Mouse (Mus musculus): Measurements from ENCODE around the gene Cdiptos.

The Cdiptos gene

DNA sequence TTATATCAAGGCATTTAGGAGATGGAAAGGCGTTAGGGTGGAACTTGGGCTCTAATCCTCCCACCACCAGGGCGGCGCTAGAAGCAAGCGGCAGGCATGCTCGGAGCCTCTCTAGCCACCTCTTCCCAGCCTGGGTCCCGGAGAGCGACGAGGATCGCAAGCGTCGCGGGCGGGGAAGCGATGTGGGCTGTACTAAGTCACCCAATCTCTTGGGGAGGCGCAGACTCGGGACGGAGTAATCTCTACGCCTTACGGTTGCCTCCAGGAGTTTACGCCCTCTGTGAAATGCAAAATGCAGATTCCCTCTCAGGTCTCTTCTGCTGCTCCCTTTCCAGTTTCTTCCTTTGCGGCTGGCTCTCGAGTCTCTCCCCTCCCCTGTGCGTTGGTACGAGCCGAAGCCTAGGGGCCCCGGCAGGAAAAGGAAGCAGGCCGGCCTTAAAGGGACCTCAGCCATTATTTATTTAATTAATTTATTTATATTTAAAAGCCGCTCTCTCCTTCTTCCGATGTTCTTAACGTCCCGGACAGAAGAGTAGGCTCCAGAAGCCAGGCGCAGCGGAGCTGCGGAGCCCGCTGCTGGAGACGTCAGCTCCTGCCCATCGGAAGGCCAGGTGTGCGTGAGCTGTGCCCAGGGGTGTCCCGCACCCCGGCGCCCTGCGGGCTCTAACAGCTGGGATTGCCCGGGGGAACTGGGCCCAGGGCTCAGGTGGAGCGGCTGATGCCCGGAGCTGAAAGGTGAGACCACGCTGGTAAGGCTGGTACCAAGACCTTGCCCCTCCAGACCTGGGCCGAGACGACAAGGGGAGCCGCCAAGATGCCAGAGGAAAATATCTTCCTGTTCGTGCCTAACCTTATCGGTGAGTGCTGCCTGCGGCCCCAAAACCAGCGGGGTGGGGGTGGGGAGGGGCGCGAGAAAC is at the start of gene Cdiptos:
Cdiptos (minus strand) TSS at position 149 of the 917 bp plus-strand sequence.
- DNase-seq (ENCODE audit: low spot score), result peak; percentile 96

DNA sequence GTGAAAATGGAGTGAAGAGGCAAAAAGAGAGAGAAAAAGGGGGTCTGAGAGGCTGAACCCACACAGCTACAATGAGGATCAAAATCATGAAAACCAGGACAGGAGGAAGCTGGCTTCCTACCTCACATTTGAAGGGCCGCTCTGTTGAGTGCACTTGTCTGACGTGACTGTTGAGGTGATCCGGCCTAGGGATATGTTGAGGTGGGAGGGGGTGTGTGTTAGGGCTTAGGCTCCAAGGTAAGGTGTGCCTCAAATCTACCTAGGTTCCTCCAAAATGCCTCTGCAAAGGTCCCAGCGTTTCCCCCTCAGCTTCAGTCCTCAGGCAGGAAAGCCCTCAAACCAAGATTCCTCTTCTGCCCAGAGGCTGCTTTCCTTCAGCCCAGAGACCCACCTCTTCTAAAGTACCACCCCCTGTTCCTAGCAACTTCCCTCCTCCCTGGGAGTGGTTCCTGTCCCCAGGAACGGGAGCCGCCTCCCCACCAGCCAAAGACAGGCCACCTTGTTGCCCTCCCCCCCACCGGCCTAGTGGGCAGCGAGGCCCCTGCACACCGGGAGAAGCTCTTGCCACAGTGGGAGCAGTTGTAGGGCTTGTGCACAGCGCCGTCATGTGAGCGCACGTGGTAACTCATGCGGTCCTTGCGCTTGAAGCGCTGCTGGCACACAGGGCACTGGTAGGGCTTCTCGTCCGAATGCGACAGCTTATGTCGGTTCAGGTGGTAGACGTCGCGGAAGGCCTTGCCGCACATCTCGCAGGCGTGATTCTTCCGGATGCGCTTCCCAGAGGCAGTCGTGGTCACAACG is 49.1 kb upstream of the Cdiptos start:
- peak; percentile 84 for DNase-seq (ENCODE audit: low spot score)

DNA sequence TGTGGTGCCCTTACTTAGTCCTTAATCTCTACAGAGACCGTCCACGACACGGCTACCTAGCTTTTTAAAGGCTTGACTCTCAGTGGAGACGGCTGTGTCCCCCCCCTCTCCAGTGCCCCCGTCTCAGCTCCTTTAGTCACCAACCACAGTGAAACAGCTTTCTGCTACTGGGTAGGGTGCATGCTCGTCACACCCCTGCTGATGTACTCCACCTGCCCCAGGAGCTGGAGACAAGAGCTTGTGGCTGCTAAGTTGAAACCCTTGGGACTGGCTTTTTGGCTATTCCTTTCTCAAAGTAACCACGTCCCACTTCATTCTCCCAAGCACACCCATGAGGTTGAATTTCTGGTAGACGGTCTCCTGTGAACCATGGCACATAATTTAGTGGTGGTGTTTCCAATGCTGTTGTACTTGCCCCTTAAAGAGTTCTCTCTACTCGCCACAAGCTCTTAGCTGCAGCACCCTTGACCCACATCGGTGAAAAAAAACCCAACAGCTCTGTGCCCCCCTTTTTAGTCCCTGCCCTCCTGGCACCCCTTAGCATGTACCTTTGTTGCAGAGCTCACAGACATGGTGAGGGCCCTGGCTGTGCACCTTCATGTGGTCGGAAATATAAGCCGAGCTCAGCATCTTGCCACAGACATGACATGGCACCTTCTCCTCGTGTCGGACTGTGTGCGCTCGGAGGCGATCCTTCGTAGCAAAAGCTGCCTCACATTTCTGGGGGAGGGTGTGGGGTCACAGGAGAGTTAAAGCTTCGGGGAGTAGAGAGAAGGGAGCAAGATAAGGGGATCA is 48.2 kb upstream of the Cdiptos start:
- DNase-seq (ENCODE audit: low spot score), result no peak

DNA sequence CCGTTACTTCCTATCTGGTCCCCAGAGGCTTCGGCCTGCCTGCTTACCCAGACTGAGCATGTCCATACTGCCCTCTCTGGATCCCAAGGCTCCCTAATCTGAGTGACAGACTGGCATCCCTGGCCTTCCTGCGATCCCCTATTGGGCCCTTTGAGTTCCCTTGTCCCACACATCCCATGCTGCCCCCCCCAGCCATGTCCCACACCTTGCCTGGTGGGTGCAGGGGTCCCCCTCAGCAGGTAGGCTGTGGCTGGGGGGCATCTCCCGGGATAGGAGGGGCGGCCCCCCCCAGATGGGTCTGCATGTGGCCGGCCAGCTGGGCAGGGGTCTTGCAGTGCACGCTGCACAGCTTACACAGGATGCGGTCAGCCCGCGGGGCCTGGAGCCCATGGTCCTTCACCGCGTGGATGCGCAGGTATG is 47.4 kb upstream of the Cdiptos start:
- peak; percentile 24 for DNase-seq (ENCODE audit: low spot score)

DNA sequence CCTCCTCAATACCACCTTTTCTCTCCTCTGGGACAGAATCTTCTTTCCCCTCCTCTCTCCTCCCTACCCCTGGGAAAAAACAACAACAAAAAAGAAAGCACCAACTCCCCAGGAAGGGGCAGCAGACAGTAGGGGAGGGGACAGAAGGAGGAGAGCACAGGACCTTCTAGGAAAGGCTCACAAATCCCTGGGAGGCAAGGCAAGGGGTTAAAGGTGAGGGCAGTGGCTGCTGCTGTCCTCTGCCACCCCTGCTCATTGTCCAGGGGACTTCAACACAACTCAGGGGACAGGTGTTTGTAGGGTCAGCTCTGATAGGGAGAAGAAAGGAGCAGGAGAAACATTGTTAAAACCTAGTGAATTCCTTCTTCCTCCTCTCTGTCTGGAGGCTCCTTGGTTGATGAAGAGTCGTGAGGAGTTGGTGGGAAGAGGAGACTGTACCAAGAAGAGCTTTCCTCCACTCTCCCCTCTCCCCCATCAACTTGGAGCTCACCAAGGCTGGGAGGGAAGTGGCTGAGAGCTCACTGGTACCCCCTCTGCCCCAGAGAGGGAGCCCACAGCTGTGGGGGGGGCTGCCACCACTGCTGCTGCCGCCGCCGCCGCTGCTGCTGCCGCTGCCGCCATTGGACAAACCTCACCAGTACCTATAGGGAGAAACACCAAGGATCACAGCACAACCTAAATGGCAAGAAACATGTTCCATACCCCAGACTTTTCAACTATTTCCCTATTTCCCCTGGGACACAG is 46.8 kb upstream of the Cdiptos start:
- DNase-seq (ENCODE audit: low spot score), result no peak

DNA sequence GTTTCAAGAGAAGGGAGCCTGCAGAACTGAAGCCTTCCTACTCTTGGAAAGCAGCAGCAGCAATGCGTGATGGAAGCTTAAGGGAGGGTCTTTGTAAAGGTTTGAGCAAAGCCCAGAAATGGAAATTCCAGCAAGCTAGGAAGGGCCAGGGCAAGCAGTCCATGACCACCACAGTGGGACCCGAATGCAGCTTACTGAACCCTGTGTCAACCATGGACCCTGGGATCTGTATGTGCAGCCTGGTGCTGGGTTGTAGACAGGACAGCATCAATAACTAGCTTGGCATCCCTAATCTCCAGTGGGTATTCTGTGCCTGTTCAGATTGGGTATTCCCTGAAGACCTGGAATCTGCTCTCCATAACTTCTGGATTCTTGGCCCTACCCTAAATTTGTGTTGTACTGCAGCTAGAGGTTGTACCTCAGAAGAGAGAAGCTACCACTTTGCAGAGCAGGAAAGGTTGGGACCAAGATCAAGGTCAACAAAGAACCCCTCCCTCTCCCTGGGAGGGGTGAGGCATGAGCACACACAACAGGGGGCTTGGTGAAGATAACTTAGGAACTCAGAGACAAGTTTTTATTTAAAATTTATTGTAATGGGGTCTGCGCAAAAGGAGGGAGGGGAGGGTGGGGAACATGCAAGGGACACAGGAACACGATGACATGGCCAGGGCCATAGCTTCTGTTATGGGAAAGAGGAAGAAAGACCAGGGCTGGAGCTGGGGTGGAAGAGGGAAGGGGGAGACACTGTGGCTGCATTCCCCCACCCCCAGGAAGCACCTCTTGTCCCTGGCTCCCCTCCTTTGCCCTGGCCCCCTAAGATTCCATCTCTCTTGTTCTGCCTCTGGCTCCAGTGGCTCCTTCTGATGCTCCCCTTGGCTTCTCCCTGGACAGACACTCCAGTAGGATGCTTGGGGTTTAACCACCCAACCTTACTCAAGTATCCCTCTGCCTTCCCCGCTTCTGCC is 45.9 kb upstream of the Cdiptos start:
- no peak for DNase-seq (ENCODE audit: low spot score)

DNA sequence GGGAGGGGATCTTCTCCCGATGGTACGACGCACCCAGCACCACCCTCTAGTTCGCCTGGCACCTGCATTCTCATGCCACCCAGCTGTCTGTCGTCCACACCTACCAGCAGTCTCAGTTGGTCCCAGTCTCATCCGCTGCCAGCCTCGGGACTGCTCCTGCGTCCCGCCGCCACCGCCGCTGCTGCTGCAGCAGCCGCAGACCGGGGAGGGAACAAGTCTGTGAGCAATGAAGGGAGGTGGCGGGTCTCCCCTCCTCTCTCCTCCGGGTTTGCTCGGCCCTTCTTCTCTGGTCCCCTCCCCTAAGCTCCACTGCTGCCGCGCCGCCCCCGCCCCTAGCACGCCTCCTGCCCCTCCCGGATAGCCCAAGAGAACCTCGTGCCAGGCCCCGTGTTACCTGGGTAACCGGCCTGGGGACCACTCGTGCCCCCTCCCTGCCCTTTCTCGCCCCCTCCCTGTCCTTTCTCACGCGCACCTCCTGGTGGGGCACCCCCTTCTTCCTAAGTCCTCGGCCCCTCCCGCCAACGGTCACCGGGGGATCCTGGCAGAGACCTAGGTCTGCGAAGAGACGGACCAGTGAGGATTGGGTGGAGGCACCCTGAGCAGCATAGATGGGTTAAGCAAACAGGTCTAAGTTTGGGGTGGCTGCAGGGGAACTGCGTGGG is 45.1 kb upstream of the Cdiptos start, which contains the start of the genes Gm42742 and Prrt2:
Gm42742 (minus strand) TSS at position 197 of the 662 bp plus-strand sequence.
Prrt2 (minus strand) TSS at position 311 of the 662 bp plus-strand sequence.
- peak; percentile 65 for DNase-seq (ENCODE audit: low spot score)

DNA sequence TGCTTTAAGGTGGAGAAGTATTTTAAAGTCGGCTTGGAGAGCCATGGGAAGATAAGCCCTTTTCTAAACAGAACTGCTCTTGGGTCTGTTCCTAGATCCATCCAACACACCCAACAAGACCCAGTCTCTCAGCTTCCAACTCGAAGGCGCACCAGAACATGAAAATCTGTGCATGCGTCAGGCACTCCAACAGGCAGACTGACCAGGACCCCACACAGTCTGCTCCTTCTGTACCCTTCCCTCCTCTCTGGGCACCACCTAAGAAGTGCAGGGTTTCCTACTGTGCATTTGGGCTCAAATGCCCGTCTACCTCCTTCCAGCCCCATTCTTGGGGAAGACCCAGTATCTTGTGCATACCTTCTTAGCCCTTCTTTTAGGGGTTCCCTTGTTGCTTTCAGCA is 44.6 kb upstream of the Cdiptos start:
- DNase-seq (ENCODE audit: low spot score), result peak; percentile 38

DNA sequence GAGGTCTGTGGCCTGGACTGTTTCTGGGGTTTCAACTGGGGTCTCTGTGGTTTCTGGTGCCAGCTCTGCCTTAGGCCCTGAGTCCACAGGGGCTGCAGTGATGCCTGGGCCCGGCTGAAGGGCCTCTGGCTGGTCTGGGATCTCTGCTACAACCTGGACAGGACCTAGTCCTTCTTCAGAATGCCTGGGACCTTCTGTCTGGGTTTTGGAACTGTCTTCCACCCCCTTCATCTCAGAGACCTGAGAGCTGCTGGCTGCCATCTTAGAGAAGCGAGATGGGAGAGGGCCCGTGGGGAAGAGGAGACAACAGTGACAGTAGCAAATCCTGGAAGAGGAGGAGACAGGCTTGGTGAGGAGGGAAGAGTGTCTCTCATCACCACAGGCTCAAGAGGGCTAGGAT is 44.1 kb upstream of the Cdiptos start:
- DNase-seq (ENCODE audit: low spot score), result no peak

DNA sequence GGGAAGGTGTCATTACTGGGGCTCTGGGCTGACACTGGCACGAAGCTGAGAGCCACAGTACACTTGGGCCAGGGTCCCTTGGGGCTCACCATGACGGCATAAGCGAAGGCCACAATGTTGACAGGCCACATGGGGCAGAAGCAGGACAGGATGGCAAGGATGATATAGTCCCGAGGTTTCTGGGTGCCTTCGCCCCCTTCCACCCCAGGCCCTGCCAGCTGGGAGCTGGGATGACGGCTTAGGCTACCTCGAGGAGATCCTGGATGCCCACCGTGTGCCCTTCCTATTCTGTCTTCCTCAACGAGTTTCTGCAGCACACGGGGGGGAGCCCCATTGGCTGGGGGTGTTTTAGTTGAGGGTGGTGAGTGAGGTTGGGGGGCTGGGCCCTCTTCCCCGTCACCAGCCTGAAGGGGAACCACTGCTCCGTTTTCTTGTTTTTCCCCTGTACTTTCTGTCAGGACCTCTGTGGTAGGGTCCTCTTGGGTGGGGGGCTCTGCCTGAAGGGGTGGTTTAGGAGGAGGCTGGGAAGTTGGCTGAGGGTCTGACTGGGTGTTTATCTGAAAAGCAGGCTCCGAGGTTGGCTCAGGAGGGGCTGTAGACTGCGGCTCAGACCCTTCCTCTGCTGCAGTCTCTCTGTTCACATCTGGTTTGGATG is 43.5 kb upstream of the Cdiptos start:
- DNase-seq (ENCODE audit: low spot score), result no peak

DNA sequence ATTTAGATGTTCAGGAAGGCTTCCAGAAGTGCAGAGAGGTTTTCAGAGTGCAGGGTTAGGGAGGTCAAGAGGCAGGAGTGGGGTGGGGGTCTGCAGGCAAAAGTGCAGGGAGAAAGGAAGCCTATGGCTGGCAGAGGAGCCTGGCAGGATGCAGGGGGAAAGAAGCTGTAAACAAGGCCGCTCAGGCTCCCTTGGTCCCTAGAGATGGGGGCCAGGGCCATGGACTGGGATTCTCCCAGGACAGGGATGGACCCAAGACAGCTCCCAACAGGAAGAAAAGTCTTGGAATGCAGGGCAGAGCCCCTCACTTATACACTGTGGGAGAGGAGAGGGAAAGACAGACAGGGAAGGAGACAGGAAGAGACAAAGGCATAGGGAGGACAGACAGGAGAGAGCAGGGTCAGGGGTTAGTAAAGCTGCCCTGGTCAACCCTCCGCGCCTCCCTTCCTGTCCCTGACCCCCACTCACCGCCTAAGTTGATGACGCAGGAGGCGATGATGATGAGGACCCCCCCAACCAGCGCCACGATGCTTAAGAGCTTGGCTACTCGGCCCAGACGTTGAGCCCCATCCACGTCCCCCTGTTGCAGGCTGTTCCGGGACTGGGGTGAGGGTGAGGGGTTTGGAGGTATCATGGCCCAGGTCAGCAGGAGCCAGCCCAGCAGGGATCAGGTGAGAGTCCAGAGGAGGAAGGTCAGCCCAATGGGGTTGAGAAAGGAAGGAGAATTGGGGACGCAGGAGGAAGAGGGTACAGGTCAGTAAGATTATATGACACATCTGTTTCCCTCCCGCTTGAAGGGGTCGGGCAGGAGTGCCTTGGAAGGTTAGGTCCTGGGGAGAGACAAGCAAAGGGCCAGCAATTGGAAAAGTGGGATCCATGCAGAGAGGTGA is 42.8 kb upstream of the Cdiptos start:
- no peak for DNase-seq (ENCODE audit: low spot score)

DNA sequence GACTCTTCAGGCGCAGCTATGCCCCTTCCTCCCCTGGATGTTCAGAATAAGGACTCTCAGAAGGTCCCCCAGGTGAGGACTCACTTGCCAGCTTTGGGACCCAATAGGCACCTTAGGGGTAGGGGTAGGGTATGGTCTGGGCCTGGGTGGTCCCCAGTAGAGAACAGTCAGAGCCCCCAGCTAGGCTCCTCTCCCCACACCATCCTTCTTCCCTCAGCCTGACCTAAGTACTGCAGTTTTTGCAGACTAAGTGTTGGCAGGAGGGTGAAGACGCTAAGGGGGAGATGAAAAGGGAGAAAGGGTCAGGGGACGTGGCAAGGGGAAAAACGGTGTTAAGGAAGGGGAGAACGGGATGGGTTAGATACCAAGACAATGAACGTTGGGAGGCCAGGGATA is 42.0 kb upstream of the Cdiptos start:
- DNase-seq (ENCODE audit: low spot score), result no peak

DNA sequence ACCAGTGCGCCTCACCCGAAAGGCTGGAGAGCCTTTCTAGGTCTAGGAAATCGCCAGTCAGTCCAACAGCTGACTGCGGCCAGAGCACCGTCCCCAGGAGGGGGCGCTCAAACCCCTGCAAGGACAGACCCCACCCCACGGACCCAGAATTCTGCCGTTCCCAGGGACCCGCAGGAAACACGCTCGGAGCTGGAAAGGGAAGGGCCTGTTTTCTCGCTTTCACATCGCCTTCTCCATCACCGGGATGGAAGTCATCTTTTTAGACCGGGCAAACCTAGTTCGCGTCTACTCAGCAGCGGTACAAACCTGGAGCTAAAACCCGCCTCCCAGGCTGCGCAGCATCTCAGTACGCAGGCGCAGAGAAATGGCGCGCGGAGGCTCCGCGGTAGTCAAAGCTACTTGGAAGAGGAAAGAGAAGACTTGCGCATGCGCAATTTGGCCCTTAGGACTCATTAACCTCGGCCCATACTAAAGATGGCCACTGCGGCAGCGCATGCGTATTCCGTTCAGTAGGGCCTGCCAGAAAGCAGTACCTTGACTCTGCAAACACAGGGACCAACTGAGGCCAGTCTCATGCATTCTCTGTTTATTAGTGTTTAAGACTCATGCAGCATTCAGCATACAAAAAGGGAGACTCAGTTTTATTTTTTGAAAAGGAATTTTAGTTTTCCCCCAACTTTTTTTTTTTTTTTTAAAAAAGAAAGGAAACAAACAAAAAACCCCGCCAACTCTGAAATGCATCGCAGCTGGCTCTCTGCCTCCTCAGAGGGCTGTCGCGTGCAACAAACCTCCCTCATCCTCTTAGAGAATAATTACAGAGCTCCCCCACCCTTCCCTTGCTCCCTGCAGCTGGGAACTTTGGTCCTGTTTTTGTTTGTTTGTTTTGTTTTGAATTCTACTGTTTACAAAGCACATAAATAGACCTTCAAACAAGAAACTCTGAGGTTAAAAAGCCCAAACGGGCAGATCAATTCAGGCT is 41.4 kb upstream of the Cdiptos start, which contains the start of gene Pagr1a:
Pagr1a (minus strand) TSS at position 382 of the 979 bp plus-strand sequence.
- DNase-seq (ENCODE audit: low spot score), result peak; percentile 99

DNA sequence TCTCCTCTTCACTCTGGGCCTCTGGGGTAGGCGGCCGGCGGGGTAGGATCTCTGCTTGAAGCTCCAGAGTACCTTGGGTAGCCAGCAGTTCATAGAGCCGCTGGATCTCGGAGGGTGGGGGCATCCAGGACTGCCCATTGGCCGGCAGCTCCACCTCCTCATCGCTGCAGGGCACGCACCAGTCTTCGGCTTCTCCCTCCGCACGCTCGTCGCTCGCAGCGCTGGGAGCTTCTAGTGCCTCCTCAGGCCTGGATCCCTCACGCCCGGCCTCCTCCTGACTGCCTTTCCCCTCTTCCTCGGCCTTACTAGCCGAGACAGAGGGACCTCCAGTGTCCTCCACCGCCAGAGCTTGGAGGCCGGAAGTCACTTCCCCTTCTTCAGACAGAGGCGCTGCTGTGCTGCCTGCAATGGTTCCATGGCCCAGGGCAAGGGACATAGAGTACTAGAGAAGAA is 40.6 kb upstream of the Cdiptos start:
- DNase-seq (ENCODE audit: low spot score), result no peak

DNA sequence TGATC is 40.4 kb upstream of the Cdiptos start, which contains the start of gene Pagr1b:
Pagr1b (minus strand) TSS at position 4 of the 5 bp plus-strand sequence.
- DNase-seq (ENCODE audit: low spot score), result no peak

DNA sequence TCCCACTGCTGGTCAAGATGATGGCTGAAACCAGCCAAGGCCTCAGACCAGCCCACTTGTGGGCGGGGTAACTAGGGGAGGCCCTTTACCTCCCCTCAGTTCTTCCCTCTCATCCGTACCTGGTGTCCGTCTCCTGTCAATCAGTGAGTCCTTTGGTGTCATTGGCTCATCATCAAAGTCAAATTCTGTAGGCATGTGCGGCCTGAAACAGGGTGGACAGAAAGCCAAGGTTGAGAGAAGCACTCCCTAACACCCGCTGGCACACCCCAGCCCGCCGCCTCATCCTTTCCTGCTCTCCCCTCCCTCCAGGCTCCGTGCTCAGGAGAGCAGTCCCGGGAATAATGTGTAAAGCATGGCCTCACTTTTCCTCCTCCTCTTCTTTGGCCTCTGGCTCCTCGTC is 40.2 kb upstream of the Cdiptos start:
- DNase-seq (ENCODE audit: low spot score), result peak; percentile 23

DNA sequence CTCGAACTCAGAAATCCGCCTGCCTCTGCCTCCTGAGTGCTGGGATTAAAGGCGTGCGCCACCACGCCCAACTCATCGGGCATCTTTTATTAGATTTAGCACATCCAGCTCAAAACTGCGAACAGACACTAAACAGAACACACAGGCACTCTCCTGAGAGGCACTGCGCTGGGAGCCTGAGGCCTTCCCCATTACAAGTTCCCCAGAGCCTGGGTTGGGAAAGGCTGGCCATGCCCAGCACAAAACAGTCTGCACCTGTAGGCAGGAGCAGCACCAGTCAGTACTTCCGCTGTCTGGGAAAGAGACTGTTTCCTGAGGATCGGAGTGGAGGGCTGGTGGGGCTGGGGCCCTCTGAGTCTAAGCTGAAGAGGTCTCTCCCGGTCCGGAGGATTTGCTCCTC is 39.1 kb upstream of the Cdiptos start:
- no peak for DNase-seq (ENCODE audit: low spot score)

Measured in layer of hippocampus, adult 11-12 months (tissue).